Mouse (Mus musculus): ENCODE measurements around the gene Tada2b. TPM values are rescaled to one million over a fixed set of nuclear protein-coding genes. Genes with fewer than 3 reads are reported as not detected.

Gene Tada2b
- total RNA-seq, 2 experiments from 2014 or later = 12.0 to 16.5 TPM

- no peak for ATAC-seq (ENCODE audit: poor library complexity, severe bottlenecking)
Measured at GRCm38 (mm10) chr5:36447872-36448271, 36.2 kb downstream of the Tada2b start.

- ATAC-seq (ENCODE audit: poor library complexity, severe bottlenecking) = no peak
Measured at GRCm38 (mm10) chr5:36446166-36446890, 37.8 kb downstream of the Tada2b start.

- no peak for ATAC-seq (ENCODE audit: poor library complexity, severe bottlenecking)
Measured at GRCm38 (mm10) chr5:36445028-36445427, 39.1 kb downstream of the Tada2b start.

- ATAC-seq (ENCODE audit: poor library complexity, severe bottlenecking) = no peak
Measured at GRCm38 (mm10) chr5:36444611-36445010, 39.5 kb downstream of the Tada2b start.

GRCm38 (mm10) chr5:36440741-36441140 lies 43.3 kb downstream of the Tada2b start:
- ATAC-seq (ENCODE audit: poor library complexity, severe bottlenecking) = no peak

GRCm38 (mm10) chr5:36436858-36437257 lies 47.2 kb downstream of the Tada2b start:
- ATAC-seq (ENCODE audit: poor library complexity, severe bottlenecking) = no peak

GRCm38 (mm10) chr5:36434398-36434967 lies 49.6 kb downstream of the Tada2b start:
- ATAC-seq (ENCODE audit: poor library complexity, severe bottlenecking) = no peak

GRCm38 (mm10) chr5:36431711-36432110 lies 52.4 kb downstream of the Tada2b start:
- no peak for ATAC-seq (ENCODE audit: poor library complexity, severe bottlenecking)

- no peak for ATAC-seq (ENCODE audit: poor library complexity, severe bottlenecking)
Measured at GRCm38 (mm10) chr5:36429551-36429950, 54.5 kb downstream of the Tada2b start.

GRCm38 (mm10) chr5:36427831-36428230 lies 56.3 kb downstream of the Tada2b start:
- ATAC-seq (ENCODE audit: poor library complexity, severe bottlenecking) = no peak

GRCm38 (mm10) chr5:36426404-36426803 lies 57.7 kb downstream of the Tada2b start:
- no peak for ATAC-seq (ENCODE audit: poor library complexity, severe bottlenecking)

GRCm38 (mm10) chr5:36424676-36425075 lies 59.4 kb downstream of the Tada2b start:
- ATAC-seq (ENCODE audit: poor library complexity, severe bottlenecking) = no peak

Other genes starting within 250 kb of the Tada2b start
- gene Sorcs2, start 86.1 kb downstream of the Tada2b start, total RNA-seq (2015) = 0.21 TPM in 1 of 2 replicates, not detected in the other
- 0.16 and 0.22 TPM in 2 replicates for gene Sorcs2, start 86.1 kb downstream of the Tada2b start, total RNA-seq (2017)
- 24.3 and 24.7 TPM in 2 replicates for gene Grpel1, start 19.3 kb downstream of the Tada2b start, total RNA-seq (2015)
- gene Grpel1, start 19.3 kb downstream of the Tada2b start, total RNA-seq (2017) = 21.9 and 24.3 TPM in 2 replicates
- gene Ccdc96, start 303 bp upstream of the Tada2b start, total RNA-seq (2015) = 0.57 TPM in 1 of 2 replicates, not detected in the other
- 0.08 and 0.18 TPM in 2 replicates for gene Ccdc96, start 303 bp upstream of the Tada2b start, total RNA-seq (2017)
- gene Tbc1d14, start 109.0 kb upstream of the Tada2b start, total RNA-seq (2015) = 22.3 and 25.5 TPM in 2 replicates
- 11.2 and 16.2 TPM in 2 replicates for gene Tbc1d14, start 109.0 kb upstream of the Tada2b start, total RNA-seq (2017)
- 20.0 and 27.1 TPM in 2 replicates for gene D5Ertd579e, start 211.7 kb upstream of the Tada2b start, total RNA-seq (2015)
- gene D5Ertd579e, start 211.7 kb upstream of the Tada2b start, total RNA-seq (2017) = 35.9 and 36.0 TPM in 2 replicates